Mouse (Mus musculus): ENCODE data around the gene Acvr1b. TPM values are rescaled to one million over a fixed set of nuclear protein-coding genes. Genes with fewer than 3 reads are reported as not detected.

Gene Acvr1b
- polyA plus RNA-seq, 1 experiment: 8.2 TPM

GRCm38 (mm10) chr15:101160591-101160990 is 13.3 kb upstream of the Acvr1b start:
- H3K4me1 ChIP-seq: peaks cover 50% of the 10 kb centered on the region
- TF ChIP-seq GATA1 (IDR thresholded peaks at IDR 0.05; ENCODE audit: borderline replicate concordance, low read length) (no peak), FLI1 (IDR thresholded peaks at IDR 0.05; ENCODE audit: low read length) (no peak)
- peaks cover 11% of the 10 kb centered on the region for H3K9me3 ChIP-seq
- H3K27me3 ChIP-seq (replicated peaks): no peaks in the 10 kb centered on the region
- H3K4me3 ChIP-seq (replicated peaks): no peak overlapping the region
- peaks cover 10% of the 10 kb centered on the region for H3K36me3 ChIP-seq (replicated peaks; ENCODE audit: low read length)

DNA sequence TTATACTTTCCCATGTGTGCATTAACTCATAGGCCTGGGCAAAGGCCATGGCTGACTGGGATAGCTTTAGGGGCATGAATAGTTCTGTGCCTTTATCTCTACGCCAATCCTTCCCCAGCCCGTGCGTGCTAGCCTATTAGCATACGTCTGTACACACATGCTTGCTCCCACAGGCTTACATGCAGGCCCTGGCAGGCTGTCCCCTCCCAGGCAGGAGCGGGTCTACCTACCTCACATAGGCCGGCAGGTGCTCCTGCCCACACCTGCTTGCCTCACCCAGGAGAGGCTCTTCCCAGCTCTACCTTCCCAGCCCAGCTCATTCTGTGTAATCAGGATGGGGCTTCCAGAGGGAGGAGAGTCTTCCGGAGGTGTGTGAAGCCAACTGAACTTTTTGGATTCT is 12.3 kb upstream of the Acvr1b start:
- H3K4me3 ChIP-seq (replicated peaks): no peak overlapping the region
- H3K9me3 ChIP-seq: peaks cover 7% of the 10 kb centered on the region
- TF ChIP-seq FLI1 (IDR thresholded peaks at IDR 0.05; ENCODE audit: low read length) (no peak), GATA1 (IDR thresholded peaks at IDR 0.05; ENCODE audit: borderline replicate concordance, low read length) (no peak)
- peaks cover 7% of the 10 kb centered on the region for H3K36me3 ChIP-seq (replicated peaks; ENCODE audit: low read length)
- H3K4me1 ChIP-seq: peaks cover 59% of the 10 kb centered on the region
- no peaks in the 10 kb centered on the region for H3K27me3 ChIP-seq (replicated peaks)

- no peaks in the 10 kb centered on the region for H3K36me3 ChIP-seq (replicated peaks; ENCODE audit: low read length)
- no peak for TF ChIP-seq FLI1 (IDR thresholded peaks at IDR 0.05; ENCODE audit: low read length)
- no peaks in the 10 kb centered on the region for H3K27me3 ChIP-seq (replicated peaks)
Measured at GRCm38 (mm10) chr15:101163056-101163458, 10.8 kb upstream of the Acvr1b start.

DNA sequence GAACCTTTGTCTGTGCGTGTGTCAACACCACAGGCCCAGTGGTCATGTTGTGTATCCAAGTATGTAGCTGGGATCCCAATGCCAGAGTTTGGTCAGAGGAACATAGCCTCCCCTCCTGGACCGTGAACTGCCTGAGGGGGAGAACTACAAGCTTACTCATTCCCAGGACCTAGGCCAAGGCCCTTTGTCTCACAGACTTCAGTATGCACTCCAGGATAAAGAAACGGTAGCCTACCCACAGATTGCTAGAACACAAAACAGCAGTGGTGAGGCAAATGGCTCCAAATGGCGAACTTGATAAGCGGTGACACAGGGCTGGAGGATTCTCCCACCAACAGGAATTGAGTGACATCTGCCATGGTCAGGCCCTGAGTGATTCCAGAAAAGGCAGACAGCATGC is 10.0 kb upstream of the Acvr1b start:
- no peak for TF ChIP-seq GATA1 (IDR thresholded peaks at IDR 0.05; ENCODE audit: borderline replicate concordance, low read length)
- H3K4me1 ChIP-seq: peaks cover 70% of the 10 kb centered on the region
- no peaks in the 10 kb centered on the region for H3K27me3 ChIP-seq (replicated peaks)
- H3K9me3 ChIP-seq: no peaks in the 10 kb centered on the region
- H3K36me3 ChIP-seq (replicated peaks; ENCODE audit: low read length): no peaks in the 10 kb centered on the region
- H3K4me3 ChIP-seq (replicated peaks): no peak overlapping the region

More at GRCm38 (mm10) chr15:101163056-101163458, 10.8 kb upstream of the Acvr1b start:
- no peaks in the 10 kb centered on the region for H3K9me3 ChIP-seq
- H3K4me3 ChIP-seq (replicated peaks): no peak overlapping the region
- peaks cover 63% of the 10 kb centered on the region for H3K4me1 ChIP-seq

DNA sequence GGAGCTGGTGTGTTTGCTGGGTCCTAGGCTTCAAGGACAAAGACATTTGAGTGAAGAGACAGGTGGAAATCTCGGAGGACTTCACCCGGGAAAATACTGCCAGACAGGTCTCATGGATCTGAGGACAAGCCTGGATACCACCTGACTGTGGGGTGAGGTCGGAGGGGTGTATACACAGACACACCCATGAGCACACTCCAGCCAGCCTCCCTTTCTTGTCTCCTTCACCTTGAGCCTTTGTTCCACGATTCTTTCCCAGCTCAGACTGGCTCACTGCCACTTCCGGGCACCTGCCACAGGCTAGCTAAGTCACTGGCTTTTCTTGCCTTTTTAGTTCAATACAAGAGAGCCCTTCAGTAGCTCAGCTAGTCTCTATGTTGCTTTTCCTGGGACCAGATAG is 9.6 kb upstream of the Acvr1b start:
- H3K27me3 ChIP-seq (replicated peaks): no peaks in the 10 kb centered on the region
- H3K36me3 ChIP-seq (replicated peaks; ENCODE audit: low read length): no peaks in the 10 kb centered on the region
- TF ChIP-seq GATA1 (IDR thresholded peaks at IDR 0.05; ENCODE audit: borderline replicate concordance, low read length) (no peak), FLI1 (IDR thresholded peaks at IDR 0.05; ENCODE audit: low read length) (no peak)
- H3K4me1 ChIP-seq: peaks cover 74% of the 10 kb centered on the region
- peak overlapping the region; percentile 50 for H3K4me3 ChIP-seq (replicated peaks)
- no peaks in the 10 kb centered on the region for H3K9me3 ChIP-seq

- TF ChIP-seq FLI1 (IDR thresholded peaks at IDR 0.05; ENCODE audit: low read length) (no peak), GATA1 (IDR thresholded peaks at IDR 0.05; ENCODE audit: borderline replicate concordance, low read length) (no peak)
- H3K9me3 ChIP-seq: no peaks in the 10 kb centered on the region
- H3K4me1 ChIP-seq: peaks cover 74% of the 10 kb centered on the region
- no peaks in the 10 kb centered on the region for H3K27me3 ChIP-seq (replicated peaks)
- H3K4me3 ChIP-seq (replicated peaks): peak overlapping the region; percentile 76
- H3K36me3 ChIP-seq (replicated peaks; ENCODE audit: low read length): no peaks in the 10 kb centered on the region
Measured at GRCm38 (mm10) chr15:101165658-101166437, 8.0 kb upstream of the Acvr1b start.

GRCm38 (mm10) chr15:101167553-101167952 is 6.3 kb upstream of the Acvr1b start:
- TF ChIP-seq FLI1 (IDR thresholded peaks at IDR 0.05; ENCODE audit: low read length) (no peak), GATA1 (IDR thresholded peaks at IDR 0.05; ENCODE audit: borderline replicate concordance, low read length) (no peak)
- H3K4me3 ChIP-seq (replicated peaks): no peak overlapping the region
- H3K9me3 ChIP-seq: no peaks in the 10 kb centered on the region
- peaks cover 83% of the 10 kb centered on the region for H3K4me1 ChIP-seq
- H3K27me3 ChIP-seq (replicated peaks): no peaks in the 10 kb centered on the region
- no peaks in the 10 kb centered on the region for H3K36me3 ChIP-seq (replicated peaks; ENCODE audit: low read length)

GRCm38 (mm10) chr15:101169910-101170309 is 4.0 kb upstream of the Acvr1b start:
- Histone ChIP-seq H3K36me3 (replicated peaks; ENCODE audit: low read length) (no peaks in the 10 kb centered on the region), H3K27me3 (replicated peaks) (no peaks in the 10 kb centered on the region), H3K4me1 (peaks cover 80% of the 10 kb centered on the region), H3K4me3 (replicated peaks) (peak overlapping the region; percentile 19), H3K9me3 (no peaks in the 10 kb centered on the region)
- TF ChIP-seq FLI1 (IDR thresholded peaks at IDR 0.05; ENCODE audit: low read length) (no peak), GATA1 (IDR thresholded peaks at IDR 0.05; ENCODE audit: borderline replicate concordance, low read length) (no peak)

- Histone ChIP-seq H3K4me1 (peaks cover 80% of the 10 kb centered on the region), H3K27me3 (replicated peaks) (no peaks in the 10 kb centered on the region), H3K4me3 (replicated peaks) (peak overlapping the region; percentile 34), H3K36me3 (replicated peaks; ENCODE audit: low read length) (no peaks in the 10 kb centered on the region), H3K9me3 (no peaks in the 10 kb centered on the region)
- no peak for TF ChIP-seq FLI1 (IDR thresholded peaks at IDR 0.05; ENCODE audit: low read length)
- no peak for TF ChIP-seq GATA1 (IDR thresholded peaks at IDR 0.05; ENCODE audit: borderline replicate concordance, low read length)
Measured at GRCm38 (mm10) chr15:101170413-101170980, 3.4 kb upstream of the Acvr1b start.

DNA sequence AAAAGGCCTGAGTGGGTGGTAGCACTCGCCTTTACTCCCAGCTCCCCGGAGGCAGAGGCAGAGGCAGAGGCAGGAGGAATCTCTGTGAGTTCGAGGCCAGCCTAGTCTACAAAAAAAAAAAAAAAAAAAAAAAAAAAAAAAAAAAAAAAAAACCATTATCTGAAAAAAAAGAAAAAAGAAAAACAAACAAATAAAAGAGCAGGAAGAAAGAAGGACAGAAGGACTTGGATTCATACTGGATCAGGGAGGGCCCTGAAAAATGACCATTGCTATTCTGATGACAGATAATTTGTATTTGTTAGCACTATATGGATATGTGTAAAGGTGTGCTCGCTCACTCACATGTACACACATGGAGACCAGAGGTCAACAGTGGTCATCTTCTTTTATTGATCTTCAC is 2.6 kb upstream of the Acvr1b start:
- TF ChIP-seq GATA1 (IDR thresholded peaks at IDR 0.05; ENCODE audit: borderline replicate concordance, low read length) (no peak), FLI1 (IDR thresholded peaks at IDR 0.05; ENCODE audit: low read length) (no peak)
- no peak overlapping the region for H3K4me3 ChIP-seq (replicated peaks)
- no peaks in the 10 kb centered on the region for H3K36me3 ChIP-seq (replicated peaks; ENCODE audit: low read length)
- H3K4me1 ChIP-seq: peaks cover 80% of the 10 kb centered on the region
- H3K27me3 ChIP-seq (replicated peaks): no peaks in the 10 kb centered on the region
- no peaks in the 10 kb centered on the region for H3K9me3 ChIP-seq

Measured in megakaryocyte, embryonic 14.5 days (primary cell).